Mouse (Mus musculus): Measurements from ENCODE around the gene Gja8. TPM values are rescaled to one million over a fixed set of nuclear protein-coding genes. Genes with fewer than 3 reads are reported as not detected.
A peak's percentile ranks its signal among the peaks of the same experiment; 100 is the strongest.

Gene Gja8
- polyA plus RNA-seq, 1 experiment from 2014 or later = 0.04 TPM

DNA sequence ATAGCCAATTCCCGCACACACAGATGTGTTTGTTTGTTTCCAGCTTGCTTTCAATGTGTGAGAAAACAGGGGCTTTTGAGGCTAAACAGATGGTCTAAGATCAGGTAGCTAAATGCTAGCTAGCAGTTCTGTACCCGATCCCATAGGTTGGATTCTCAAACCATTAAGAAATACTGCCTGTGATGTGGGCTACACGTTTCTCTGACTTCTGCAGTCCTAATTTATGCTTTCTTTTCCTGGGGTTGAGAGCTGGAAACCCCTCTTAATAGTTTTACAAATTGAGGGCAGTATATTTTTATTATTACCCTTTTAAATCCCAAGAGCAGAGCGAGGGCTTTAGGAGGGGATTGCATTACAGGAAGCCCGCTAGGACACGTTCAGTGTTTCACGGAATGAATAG, 4.8 kb downstream of the Gja8 start:
- no peak for ATAC-seq (replicated peaks)
- H3K4me1 ChIP-seq = no peaks in the 10 kb centered on the region
- H3K9ac ChIP-seq = no peak overlapping the region
- no peaks in the 10 kb centered on the region for H3K36me3 ChIP-seq (replicated peaks)
- no peak overlapping the region for H3K4me3 ChIP-seq
- no peak overlapping the region for H3K27ac ChIP-seq
- WGBS = 77% methylated on average over 7 of the region's 7 CpGs
- no peaks in the 10 kb centered on the region for H3K27me3 ChIP-seq (replicated peaks)
- H3K4me2 ChIP-seq = no peak overlapping the region
- H3K9me3 ChIP-seq = no peaks in the 10 kb centered on the region

- peak overlapping the region; percentile 99 for H3K4me3 ChIP-seq
- H3K4me1 ChIP-seq = peaks cover 11% of the 10 kb centered on the region
- ATAC-seq (replicated peaks) = peak; percentile 72
- peak overlapping the region; percentile 76 for H3K27ac ChIP-seq
- H3K27me3 ChIP-seq (replicated peaks) = peaks cover 11% of the 10 kb centered on the region; the same call in 1 of the 2 replicates
- peak overlapping the region; percentile 98 for H3K9ac ChIP-seq
- H3K4me2 ChIP-seq = peak overlapping the region; percentile 68
- no peaks in the 10 kb centered on the region for H3K36me3 ChIP-seq (replicated peaks)
- 42% methylated on average over 9 of the region's 9 CpGs for WGBS
- no peaks in the 10 kb centered on the region for H3K9me3 ChIP-seq
These were observed 20.2 kb downstream of the Gja8 start for GRCm38 (mm10) chr3:96905592-96905991.

GRCm38 (mm10) chr3:96904851-96905541, 20.8 kb downstream of the Gja8 start, which contains the start of gene Gpr89:
Gene Gpr89 (minus strand): TSS chr3:96905346.
- H3K27ac ChIP-seq = peak within 1 kb of the TSS; percentile 76

GRCm38 (mm10) chr3:96904393-96904792, 21.4 kb downstream of the Gja8 start, which contains the start of gene Gja5:
Gene Gja5 (plus strand): TSS chr3:96904693.
- WGBS = 15% methylated on average over 14 of the region's 14 CpGs
- Histone ChIP-seq H3K4me2 (peak within 1 kb of the TSS; percentile 68), H3K9ac (peak within 1 kb of the TSS; percentile 98), H3K4me3 (peak within 1 kb of the TSS; percentile 99), H3K36me3 (replicated peaks) (no peaks in the 10 kb centered on the region), H3K4me1 (peaks cover 11% of the 10 kb centered on the region), H3K27me3 (replicated peaks) (peaks cover 11% of the 10 kb centered on the region; the same call in 1 of the 2 replicates), H3K9me3 (no peaks in the 10 kb centered on the region), H3K27ac (peak within 1 kb of the TSS; percentile 76)
- 0 out of 2 replicates have a peak, but pooled peaks have one; percentile 1 for ATAC-seq (replicated peaks)

More at GRCm38 (mm10) chr3:96904851-96905541, 20.8 kb downstream of the Gja8 start, which contains the start of gene Gpr89:
- Histone ChIP-seq H3K9me3 (no peaks in the 10 kb centered on the region), H3K4me1 (peaks cover 11% of the 10 kb centered on the region), H3K4me3 (peak within 1 kb of the TSS; percentile 99), H3K4me2 (peak within 1 kb of the TSS; percentile 68), H3K9ac (peak within 1 kb of the TSS; percentile 98), H3K27me3 (replicated peaks) (peaks cover 11% of the 10 kb centered on the region; the same call in 1 of the 2 replicates), H3K36me3 (replicated peaks) (no peaks in the 10 kb centered on the region)
- ATAC-seq (replicated peaks) = peak; percentile 98
- 0% methylated on average over 40 of the region's 40 CpGs for WGBS

DNA sequence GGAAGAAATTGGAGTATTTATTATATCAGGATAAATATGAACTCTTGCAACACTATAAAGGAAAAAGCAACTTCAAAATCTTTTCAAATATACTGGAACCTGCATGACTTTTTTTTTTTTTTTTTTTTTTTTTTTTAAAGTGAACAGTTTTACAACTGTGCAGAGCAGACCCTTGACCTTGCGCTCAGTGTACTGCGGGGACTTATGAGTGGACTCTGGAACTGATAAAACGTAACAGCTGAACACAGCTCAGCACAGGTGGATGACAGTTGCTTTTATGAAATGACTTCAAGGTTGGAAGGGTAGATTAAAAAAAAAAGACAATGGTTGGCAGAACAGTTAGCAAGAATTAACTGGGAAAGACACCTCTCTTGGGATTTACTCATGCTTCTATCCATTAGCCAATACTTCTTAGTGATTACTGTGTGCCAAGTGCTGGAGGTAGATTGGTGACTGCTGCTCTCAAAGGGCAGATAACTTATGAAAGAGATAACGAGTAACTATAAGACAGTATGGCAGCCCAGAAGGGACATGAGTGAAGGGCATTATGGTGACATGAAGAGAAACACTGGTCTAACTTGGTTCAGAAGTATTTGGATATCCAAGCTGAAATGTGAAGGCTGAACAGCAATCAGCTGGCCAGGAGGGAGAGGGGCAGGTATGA, 23.4 kb downstream of the Gja8 start:
- peaks cover 6% of the 10 kb centered on the region; the same call in 1 of the 2 replicates for H3K36me3 ChIP-seq (replicated peaks)
- H3K4me1 ChIP-seq = peaks cover 11% of the 10 kb centered on the region
- H3K4me3 ChIP-seq = no peak overlapping the region
- H3K9ac ChIP-seq = no peak overlapping the region
- H3K27me3 ChIP-seq (replicated peaks) = peaks cover 6% of the 10 kb centered on the region; the same call in 1 of the 2 replicates
- no peak overlapping the region for H3K4me2 ChIP-seq
- ATAC-seq (replicated peaks) = no peak
- H3K27ac ChIP-seq = no peak overlapping the region
- WGBS = 96% methylated on average over 4 of the region's 4 CpGs
- no peaks in the 10 kb centered on the region for H3K9me3 ChIP-seq

DNA sequence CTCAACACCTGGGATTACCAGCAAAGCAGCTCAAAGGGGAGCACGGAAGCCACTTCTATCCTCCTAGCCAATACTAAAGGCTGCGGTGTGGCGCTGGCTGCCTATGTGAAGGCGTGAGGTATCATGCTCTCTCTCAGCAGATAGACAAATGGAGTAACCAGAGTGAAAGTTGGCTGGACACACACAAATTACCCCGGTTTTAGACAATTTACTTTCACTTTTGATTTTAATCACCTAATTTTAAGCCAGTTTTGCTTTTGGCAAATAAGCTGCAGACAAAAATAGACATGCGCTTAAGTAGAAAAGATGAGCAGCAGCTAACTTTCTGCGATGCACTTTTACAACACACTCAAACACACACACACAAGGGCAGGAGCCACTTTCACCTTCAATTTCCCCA, 42.1 kb downstream of the Gja8 start:
- ATAC-seq (replicated peaks) = no peak
- Histone ChIP-seq H3K4me3 (no peak overlapping the region), H3K9me3 (no peaks in the 10 kb centered on the region), H3K27ac (no peak overlapping the region), H3K4me1 (no peaks in the 10 kb centered on the region), H3K4me2 (no peak overlapping the region), H3K9ac (no peak overlapping the region), H3K27me3 (replicated peaks) (no peaks in the 10 kb centered on the region), H3K36me3 (replicated peaks) (peaks cover 25% of the 10 kb centered on the region)
- 97% methylated on average over 7 of the region's 7 CpGs for WGBS

DNA sequence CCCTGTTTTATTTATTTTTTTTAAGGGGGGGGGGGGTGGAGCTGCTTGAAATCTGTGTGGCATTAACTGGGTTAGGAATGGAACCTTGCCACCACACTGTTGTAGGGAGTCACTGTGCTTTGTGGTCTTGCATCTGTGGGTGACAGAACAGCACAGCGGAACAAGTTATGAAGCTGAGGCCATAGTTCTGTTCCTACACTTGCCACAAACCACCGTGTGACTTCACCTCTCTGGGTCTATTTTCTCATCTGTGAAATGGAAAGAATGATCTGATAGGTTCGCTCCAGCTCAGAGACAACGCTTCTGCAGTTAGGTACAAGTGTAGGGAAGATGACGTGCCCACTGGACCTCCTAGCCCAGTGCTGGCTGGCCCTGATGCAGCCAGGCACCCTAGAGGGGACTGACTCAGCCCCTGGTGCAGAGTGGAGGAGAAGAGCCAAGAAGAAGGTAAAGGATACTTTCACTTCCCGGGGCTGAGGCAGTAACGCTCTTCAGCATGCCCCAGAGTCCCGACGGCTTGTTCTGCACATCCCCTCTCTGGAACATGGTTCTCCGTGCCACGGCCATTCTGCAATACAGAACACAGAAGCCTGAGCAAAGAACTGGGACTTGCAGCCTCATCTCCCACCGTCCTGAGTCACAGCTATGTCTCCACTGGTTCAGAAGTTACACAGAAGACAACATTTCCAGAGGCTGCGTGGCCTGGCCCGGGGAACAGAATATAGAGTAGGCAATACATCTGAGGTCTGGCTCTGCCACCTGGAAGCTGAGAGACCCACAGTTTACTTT, 43.6 kb downstream of the Gja8 start:
- no peaks in the 10 kb centered on the region for H3K4me1 ChIP-seq
- ATAC-seq (replicated peaks) = no peak
- H3K27ac ChIP-seq = no peak overlapping the region
- no peaks in the 10 kb centered on the region for H3K9me3 ChIP-seq
- no peak overlapping the region for H3K4me3 ChIP-seq
- no peaks in the 10 kb centered on the region for H3K27me3 ChIP-seq (replicated peaks)
- no peak overlapping the region for H3K4me2 ChIP-seq
- WGBS = 95% methylated on average over 14 of the region's 14 CpGs
- peaks cover 22% of the 10 kb centered on the region for H3K36me3 ChIP-seq (replicated peaks)
- no peak overlapping the region for H3K9ac ChIP-seq

- Histone ChIP-seq H3K36me3 (replicated peaks) (peaks cover 22% of the 10 kb centered on the region), H3K27me3 (replicated peaks) (no peaks in the 10 kb centered on the region), H3K4me1 (no peaks in the 10 kb centered on the region), H3K4me2 (no peak overlapping the region), H3K9ac (no peak overlapping the region), H3K9me3 (no peaks in the 10 kb centered on the region), H3K27ac (no peak overlapping the region), H3K4me3 (no peak overlapping the region)
- 90% methylated on average over 6 of the region's 6 CpGs for WGBS
- ATAC-seq (replicated peaks) = no peak
These were observed 44.3 kb downstream of the Gja8 start for GRCm38 (mm10) chr3:96881557-96881956.

GRCm38 (mm10) chr3:96880385-96880784, 45.4 kb downstream of the Gja8 start:
- peaks cover 22% of the 10 kb centered on the region for H3K36me3 ChIP-seq (replicated peaks)
- no peak overlapping the region for H3K27ac ChIP-seq
- no peaks in the 10 kb centered on the region for H3K4me1 ChIP-seq
- no peak overlapping the region for H3K4me2 ChIP-seq
- 87% methylated on average over 4 of the region's 4 CpGs for WGBS
- no peaks in the 10 kb centered on the region for H3K9me3 ChIP-seq
- no peak overlapping the region for H3K9ac ChIP-seq
- ATAC-seq (replicated peaks) = no peak
- no peaks in the 10 kb centered on the region for H3K27me3 ChIP-seq (replicated peaks)
- no peak overlapping the region for H3K4me3 ChIP-seq

DNA sequence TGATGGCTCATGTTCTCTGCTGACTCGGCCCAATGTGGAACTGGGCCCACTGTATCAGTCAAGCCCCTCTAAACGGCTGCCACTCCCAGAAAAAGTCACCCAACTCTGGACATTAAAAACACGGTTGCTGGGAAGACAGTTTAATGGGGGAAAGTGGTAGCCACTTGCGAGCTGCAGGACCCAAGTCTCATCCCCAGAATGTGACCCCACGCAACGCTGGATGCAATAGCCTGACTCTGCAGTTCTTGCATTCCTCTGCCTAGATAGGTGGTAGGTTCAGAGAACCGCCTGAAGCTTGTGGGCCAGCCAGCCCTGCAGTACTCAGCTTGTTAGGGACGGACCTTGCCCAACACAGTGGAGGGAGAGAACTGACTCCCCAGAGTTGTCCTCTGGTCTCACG, 46.3 kb downstream of the Gja8 start:
- H3K9ac ChIP-seq = no peak overlapping the region
- no peak overlapping the region for H3K4me3 ChIP-seq
- H3K4me1 ChIP-seq = no peaks in the 10 kb centered on the region
- no peak overlapping the region for H3K27ac ChIP-seq
- no peak overlapping the region for H3K4me2 ChIP-seq
- H3K27me3 ChIP-seq (replicated peaks) = no peaks in the 10 kb centered on the region
- WGBS = 90% methylated on average over 9 of the region's 9 CpGs
- no peaks in the 10 kb centered on the region for H3K9me3 ChIP-seq
- no peak for ATAC-seq (replicated peaks)
- H3K36me3 ChIP-seq (replicated peaks) = peaks cover 22% of the 10 kb centered on the region

- WGBS = 89% methylated on average over 7 of the region's 7 CpGs
- Histone ChIP-seq H3K27ac (no peak overlapping the region), H3K9ac (no peak overlapping the region), H3K36me3 (replicated peaks) (peaks cover 37% of the 10 kb centered on the region), H3K4me3 (no peak overlapping the region), H3K9me3 (no peaks in the 10 kb centered on the region), H3K4me2 (no peak overlapping the region), H3K27me3 (replicated peaks) (no peaks in the 10 kb centered on the region), H3K4me1 (no peaks in the 10 kb centered on the region)
- no peak for ATAC-seq (replicated peaks)
These were observed 50.8 kb downstream of the Gja8 start for GRCm38 (mm10) chr3:96874808-96875571.
